Mouse (Mus musculus) retina, postnatal 7 days (tissue): ENCODE measurements around the gene Dmbx1.

Experiments used
- DNase-seq: peaks from one replicate; pipeline ENCODE4 v3.0.0-alpha.2; 2012; ENCODE audit warnings: low read depth, low spot score

Gene Dmbx1

DNA sequence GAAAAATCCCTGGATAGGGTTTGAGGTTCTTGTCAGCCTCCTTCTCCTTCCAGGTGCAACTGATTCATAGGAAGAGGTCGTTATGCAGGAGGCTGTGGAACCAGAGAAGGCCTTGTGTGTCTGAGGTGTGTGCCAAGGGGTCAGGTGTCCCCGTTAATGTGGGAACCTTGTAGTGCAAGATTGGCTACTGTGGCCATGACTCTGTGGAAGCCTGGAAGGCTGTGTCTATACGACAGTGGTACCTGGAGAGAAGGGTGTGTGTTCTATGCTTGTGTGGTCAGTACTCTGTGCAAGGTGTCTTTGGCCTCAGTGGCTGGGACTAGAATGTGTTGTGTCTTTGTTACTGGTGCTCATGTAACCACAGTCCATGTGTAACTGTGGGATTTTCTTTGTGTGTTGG is 955 bp upstream of the Dmbx1 start:
- no peak for DNase-seq

DNA sequence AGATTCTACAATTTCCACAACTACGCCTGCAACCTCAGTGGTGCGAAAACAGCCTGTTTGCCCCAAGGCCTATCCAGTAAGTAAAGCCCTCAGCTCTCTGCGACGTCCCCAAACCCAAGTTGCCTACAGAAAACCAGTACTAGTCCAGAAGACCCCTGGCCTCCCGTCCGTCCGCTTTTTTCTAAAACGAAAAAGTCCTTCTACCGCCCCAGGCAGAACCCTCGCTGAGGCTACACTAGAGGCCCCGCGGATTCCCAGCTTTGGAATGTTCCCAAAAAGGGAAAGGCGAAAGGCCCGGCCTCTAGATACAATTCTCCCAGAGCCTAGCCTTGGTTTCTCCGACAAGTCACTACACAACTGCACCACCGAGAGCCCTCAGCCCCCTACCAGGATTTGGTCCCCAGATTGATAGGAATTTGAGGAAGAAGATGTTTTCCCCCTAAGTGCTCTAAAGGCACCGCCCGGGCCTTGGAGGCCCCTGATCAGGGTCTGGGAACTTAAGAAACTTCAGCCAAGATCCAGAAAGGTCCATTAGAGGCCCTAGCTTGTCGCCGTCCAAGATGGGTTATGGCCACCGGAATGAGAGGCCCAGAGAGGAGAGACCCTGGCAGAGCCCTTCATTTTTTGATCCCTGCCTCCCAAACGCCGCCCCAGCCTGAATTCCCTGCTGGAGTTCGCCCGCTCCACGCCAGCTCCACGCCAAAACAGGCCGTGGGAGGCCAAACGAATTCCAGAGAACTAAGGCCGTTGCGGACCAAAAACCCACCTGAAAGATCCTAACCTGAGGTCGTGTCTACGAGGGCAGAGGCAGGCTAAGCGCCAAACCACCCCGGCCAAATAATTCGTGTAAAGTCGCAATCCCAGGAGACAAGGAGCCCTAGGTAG is 1.2 kb downstream of the Dmbx1 start:
- no peak for DNase-seq

DNA sequence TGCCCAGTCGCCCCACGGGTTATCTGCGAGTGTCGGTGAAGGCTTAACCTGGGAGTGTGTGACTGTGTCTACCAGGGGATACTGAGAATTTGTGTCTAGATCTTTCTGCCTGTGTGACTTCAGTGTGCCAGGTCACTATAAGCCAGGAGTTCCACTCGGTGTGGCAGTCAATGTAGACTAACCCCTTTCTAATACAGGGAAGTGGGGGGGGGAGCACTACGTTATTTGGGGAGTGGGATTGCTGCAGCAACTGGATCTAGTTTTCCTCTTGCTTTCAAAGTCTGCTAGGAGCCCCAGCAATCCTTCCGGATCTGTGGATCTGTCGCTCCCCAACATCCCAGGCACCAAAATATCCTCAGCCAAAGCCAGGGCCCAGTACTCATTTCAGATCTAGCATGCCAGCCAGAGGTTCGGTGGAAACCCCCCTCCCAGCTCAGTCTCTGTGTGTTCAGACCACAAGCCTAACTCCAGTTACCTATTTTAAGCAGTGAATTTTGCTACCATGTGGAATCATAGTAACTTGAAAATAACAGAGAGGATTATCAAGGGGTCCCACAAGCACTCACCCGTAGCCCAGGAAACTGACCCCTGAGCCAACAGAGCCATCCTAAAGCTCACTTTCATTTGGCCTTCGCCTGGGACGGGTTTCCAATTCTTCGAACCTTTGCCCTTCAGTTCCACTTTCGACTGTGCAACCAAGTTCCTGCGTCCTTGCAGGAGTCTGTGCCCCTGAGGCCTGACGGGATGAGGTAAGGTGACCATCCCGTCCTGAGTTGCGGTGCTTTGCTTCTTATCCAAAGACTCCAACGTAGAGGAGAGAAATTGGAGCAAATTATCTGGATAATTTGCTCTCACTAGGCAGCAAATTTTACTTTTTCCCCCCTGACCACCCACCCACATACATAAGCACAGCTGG is 2.4 kb downstream of the Dmbx1 start:
- no peak for DNase-seq

DNA sequence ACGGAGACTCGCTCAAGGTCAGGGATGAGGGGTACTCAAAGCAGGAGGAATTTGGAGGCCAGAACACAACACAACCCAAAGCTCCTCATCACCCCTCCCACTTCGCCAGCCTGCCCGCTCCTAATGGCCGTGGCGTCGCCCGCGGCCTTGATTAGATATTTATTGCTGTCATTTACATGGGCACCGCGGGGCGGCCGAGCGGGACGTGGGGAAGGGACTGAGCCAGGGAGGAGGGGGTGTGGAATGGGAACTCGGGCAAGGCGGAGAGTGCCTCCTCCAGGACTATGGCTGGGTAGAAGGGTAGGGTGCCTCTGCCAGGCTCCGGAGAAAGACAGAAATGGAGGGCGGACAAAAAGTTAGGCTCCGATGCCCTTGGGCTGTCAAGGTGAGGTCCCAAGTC is 3.1 kb downstream of the Dmbx1 start:
- no peak for DNase-seq

DNA sequence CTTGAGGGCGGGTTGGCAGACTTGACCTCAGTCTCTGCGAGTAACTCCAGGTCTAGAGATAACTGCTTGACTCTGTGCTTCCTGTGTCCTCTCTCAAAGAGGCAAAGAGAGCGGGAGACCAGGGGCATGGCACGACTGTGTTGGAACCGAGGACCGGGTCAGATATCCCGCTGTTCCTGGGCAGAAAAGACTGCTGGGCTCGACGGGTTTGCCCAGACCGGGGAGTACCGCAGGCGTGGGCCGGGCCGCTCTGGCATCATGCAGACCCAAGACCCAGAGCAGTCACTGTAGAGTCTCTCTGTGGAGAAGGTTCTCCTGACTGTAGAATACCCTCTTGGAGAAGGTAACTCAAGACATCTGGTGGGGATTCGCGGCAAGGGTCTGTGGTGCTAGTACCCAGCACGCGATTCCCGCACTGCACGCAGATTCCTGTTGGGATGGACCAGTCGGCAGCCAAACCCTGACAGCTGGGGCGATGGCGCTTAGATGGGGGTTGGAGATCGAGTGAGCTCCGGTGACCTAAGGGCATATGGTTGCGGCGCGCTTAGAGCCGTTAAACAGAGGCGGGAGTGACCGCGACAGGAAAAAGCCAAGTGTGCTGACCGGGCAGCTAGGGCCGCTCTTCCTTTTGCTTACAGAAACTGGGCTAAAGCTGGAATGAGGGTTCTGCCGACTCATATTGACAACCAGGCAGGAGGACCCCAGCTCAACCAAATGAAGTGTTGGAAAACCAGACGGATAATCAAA is 3.7 kb downstream of the Dmbx1 start:
- DNase-seq = no peak

DNA sequence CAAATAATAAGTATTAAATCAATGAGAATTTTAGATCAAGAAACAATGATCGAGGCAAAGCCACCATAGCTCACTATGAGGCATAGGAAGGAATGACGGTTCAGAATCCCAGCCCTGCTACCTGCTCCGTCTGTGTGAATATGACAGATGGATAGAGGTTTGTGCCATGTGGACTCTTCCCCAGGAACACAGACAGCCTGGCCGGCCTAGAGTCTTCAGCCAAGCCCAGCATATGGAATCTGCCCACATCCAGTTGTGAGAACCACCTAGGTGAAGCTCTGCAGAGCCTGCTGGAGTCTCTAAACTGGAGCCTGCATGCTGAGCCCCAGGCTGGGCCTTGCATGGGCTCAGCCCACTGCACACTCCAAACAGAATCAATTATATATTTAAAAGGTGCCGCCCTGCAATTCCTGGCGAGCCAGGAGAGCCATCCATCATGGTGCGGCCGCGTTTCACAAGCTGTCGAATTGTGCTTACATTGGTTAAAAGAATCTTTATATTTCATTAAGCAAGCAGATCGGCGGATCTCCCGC is 8.1 kb downstream of the Dmbx1 start:
- no peak for DNase-seq

DNA sequence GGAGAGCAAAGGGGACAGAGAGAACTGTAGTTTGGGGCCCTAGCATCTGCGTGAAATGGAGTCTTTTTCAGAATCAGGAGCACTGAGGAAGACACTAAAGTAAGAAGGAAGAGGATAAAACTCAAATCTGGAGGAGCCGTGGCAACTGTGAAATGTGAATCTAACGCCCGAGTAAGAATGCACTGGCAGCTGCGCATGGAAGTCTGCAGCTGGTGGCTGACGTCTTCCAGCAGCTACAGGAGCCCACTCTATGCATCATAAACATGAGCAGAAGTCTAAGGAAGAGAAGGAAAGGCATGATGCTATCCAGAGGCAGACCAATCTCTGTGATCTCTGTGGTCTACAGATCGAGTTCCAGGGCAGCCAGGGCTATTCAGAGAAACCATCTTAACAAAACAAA is 12.1 kb downstream of the Dmbx1 start:
- no peak for DNase-seq

- no peak for DNase-seq
Measured at GRCm38 (mm10) chr4:115923262-115923880, 16.4 kb downstream of the Dmbx1 start.

DNA sequence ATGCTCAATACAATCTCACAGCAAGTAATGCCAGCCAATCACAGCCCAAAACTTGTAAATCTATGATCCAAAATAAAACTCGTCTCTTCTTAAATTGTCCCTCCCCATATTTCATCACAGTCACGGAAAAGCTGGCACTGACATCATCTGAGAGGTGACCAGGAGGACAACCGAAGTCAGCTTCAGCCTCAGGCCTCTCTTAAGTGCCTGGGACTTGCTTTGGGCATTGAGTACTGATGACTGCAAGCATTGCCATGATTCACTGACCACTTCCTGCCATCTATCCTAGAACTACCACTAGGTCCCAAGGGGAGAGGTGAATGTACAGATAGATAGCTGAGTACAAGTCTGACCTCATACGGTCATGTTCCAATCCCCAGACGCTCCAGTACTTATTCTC is 17.0 kb downstream of the Dmbx1 start:
- DNase-seq = no peak

DNA sequence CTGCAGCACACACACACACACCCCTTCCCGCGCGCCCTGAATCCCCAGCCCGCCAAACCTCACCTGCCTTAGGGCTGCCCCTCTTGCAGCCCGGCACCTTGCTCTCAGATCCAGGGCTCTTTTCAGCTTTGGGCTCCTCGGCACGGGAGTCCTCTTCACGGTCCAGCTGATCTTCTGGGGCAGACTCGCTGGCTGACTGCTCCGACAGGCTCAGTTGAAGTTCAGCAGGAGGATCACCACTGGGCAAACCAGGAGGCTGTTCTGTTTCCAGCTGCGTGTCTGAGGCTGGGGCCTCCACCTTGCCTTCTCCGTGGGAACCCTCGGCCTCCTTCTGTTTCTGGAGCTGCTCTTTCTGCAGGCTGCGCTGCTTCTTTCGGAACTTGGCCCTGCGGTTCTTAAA is 19.8 kb downstream of the Dmbx1 start:
- no peak for DNase-seq

DNA sequence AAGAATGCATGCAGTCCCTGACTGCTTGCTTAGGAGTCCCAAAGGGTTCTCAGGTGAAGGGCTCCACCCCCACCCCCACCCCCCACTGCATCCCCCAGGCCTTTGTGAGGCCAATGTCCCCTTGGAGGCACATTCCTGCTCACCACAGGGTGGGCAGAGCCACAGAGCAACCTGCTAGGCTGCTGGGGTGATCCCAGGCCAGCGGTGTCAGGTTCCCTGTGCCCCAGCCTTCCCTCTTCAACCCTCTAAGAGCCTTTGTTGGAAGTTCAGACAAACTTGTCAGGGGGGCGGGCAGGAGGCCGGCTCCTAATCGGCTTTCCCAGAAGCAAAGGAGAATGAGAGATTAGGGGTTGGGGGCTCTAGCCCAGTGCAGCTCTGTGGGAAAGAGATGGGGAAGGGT is 28.1 kb downstream of the Dmbx1 start:
- DNase-seq = no peak

DNA sequence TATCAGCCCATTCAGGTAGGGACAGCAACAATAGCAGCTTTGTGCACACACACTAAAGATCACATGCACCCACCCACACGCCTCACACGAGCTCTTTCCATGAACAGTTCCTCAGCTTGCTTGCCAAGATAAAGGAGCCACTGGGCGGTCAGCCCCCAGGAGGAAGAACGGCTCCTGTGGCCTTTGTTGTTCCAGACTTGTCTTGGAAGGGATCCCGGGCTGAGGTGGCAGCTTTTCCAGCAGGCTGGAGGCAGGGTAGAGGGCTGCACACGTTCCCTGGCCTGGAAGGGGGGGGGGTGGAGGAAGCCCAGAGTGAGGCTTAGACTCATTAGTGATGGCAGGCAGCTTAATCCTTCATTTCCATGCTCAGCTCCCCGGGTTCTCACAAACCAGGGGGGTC is 31.1 kb downstream of the Dmbx1 start:
- peak; percentile 51 for DNase-seq

DNA sequence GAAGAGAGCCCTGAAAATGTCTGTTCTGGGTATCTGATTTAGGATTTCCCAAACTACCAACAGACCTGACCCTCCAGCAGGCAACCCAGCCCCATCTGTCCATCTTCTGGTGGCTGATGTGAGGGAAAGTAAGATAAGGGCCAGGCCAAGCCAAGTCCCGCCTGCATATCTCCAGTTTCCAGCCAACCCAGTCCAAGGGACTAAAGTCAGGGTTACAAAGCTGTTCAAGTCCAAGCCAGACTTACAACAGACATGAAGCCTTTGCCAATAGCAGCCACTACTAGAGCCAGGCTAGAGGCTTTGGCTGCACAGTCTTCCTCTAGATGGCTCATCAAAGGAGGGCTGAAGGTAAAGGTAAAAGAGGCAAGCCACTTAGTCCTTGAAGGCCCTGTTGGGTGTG is 31.7 kb downstream of the Dmbx1 start:
- DNase-seq = no peak

DNA sequence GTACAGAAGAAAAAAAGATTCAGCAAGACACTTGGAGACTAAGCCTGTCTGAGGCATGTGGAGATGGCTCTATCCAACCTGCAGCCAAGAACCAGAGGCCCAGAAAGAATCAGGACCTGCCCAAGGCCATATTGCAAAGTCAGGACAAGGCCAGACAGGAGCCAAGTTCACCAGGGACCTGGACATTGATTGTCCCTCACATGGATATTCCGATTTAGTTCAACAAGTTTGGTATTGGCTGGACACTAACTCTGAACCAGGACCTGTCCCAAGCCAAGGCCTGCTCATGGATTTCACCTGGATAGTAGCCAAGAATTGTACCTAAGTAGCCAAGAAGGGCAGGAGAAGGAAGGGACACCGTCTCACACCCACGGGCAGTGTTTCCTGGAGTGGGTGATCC is 32.9 kb downstream of the Dmbx1 start:
- DNase-seq = no peak

GRCm38 (mm10) chr4:115905701-115906100 is 34.0 kb downstream of the Dmbx1 start:
- peak; percentile 33 for DNase-seq

GRCm38 (mm10) chr4:115904375-115904774 is 35.4 kb downstream of the Dmbx1 start:
- DNase-seq = no peak

DNA sequence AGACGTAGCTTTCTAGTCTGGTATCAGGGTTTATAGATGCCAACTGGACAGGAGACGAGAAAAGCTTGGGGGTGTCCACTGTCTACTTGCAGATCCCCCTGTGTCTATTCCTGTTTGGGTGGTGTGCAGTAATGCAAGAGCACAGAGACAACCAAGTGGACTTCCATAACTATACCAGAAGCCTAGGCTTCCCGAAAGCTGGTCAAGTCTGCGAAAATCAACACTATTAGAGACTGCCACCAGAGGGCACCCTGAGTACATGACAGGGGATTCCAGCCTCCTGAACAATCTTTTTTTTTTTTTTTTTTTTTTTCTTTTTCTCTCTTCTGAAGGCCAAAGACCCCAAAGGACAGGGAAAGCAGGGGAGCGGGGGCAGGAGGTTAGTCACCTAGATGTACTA is 36.9 kb downstream of the Dmbx1 start:
- DNase-seq = peak; percentile 72

DNA sequence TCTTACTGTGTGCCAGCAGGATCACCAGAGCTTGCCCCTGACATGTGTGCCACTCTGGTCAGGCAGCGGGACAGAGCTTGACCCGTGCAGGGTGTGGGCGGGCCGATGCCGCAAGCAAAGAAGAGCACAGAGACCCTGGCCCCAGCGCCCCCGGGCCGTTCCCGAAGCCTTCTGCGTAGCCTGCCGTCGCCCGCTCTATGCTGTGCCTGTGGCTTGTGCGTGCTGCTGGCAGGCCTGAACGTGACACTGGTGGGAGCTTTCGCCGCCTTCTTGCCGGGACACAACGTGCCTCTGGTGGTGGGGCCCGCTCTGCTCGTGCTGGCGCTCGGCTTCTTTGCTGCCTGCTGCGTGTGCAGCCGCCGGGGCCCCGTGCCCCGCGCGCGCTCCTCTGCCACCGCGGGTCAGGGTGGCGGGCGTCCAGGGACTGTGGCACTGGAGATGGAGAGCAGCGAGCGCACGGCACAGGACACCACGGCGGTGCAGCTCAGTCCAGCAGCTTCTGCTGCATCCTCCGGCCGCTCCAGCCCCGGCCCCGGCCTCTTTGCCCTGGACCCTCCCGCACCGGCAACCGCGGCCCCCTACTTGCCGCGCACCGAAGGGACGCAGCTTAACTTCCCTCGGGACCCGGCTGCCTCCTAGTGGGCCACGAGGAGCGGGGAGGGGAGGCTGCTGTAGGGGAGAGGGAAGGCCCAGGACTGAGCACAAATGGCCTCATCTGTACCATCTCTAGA is 41.7 kb downstream of the Dmbx1 start:
- no peak for DNase-seq

GRCm38 (mm10) chr4:115894281-115894680 is 45.4 kb downstream of the Dmbx1 start:
- DNase-seq = no peak

- no peak for DNase-seq
Measured at GRCm38 (mm10) chr4:115890553-115890952, 49.2 kb downstream of the Dmbx1 start, which contains the start of gene 6430628N08Rik. Gene 6430628N08Rik (plus strand): TSS chr4:115890665.
